Mouse (Mus musculus) intestine, postnatal 0 days (tissue): Measurements from ENCODE around the gene Igf2bp2. TPM values are rescaled to one million over a fixed set of nuclear protein-coding genes. Genes with fewer than 3 reads are reported as not detected.

Experiments used
- ATAC-seq: fragments of 200-750 bp; cut with Nextera tagmentation; 2 replicates; pipeline ENCODE4 v1.8.0; 2017; ENCODE audit warnings: mild to moderate bottlenecking, moderate TSS enrichment, moderate library complexity
- H3K27ac ChIP-seq: fragments of 300-500 bp; sonication (generic); 2 replicates; pipeline ENCODE4 v1.5.1; 2014; ENCODE audit warnings: mild to moderate bottlenecking, low read depth, low read length, moderate library complexity
- H3K27me3 ChIP-seq: fragments of 300-500 bp; sonication (generic); replicated peaks from 2 replicates; pipeline ENCODE4 v1.6.1; 2014; ENCODE audit warnings: low read length, mixed read lengths; ENCODE audit not compliant: control insufficient read depth, insufficient read depth
- H3K36me3 ChIP-seq: fragments of 300-500 bp; sonication (generic); 2 replicates; pipeline ENCODE4 v1.6.1; 2014; ENCODE audit warnings: mild to moderate bottlenecking, moderate library complexity; ENCODE audit not compliant: control insufficient read depth, insufficient read depth
- H3K4me1 ChIP-seq: fragments of 300-500 bp; sonication (generic); replicated peaks from 2 replicates; pipeline ENCODE4 v1.6.1; 2014; ENCODE audit warnings: antibody characterized with exemption, low read length, mixed read lengths; ENCODE audit not compliant: control insufficient read depth, insufficient read depth
- H3K4me2 ChIP-seq: fragments of 300-500 bp; sonication (generic); replicated peaks from 2 replicates; pipeline ENCODE4 v1.6.1; 2014; ENCODE audit warnings: low read depth, mild to moderate bottlenecking, moderate library complexity
- H3K4me3 ChIP-seq: fragments of 300-500 bp; sonication (generic); 2 replicates; pipeline ENCODE4 v1.5.1; 2014; ENCODE audit warnings: low read depth, low read length
- H3K9ac ChIP-seq: fragments of 300-500 bp; sonication (generic); 2 replicates; pipeline ENCODE4 v1.6.1; 2014; ENCODE audit warnings: mild to moderate bottlenecking, low read depth, low read length
- H3K9me3 ChIP-seq: fragments of 300-500 bp; sonication (generic); 2 replicates; pipeline ENCODE4 v1.6.1; 2016; ENCODE audit warnings: mixed run types; ENCODE audit not compliant: control insufficient read depth
- CTCF ChIP-seq: sonication (generic); IDR thresholded peaks from 2 replicates; pipeline ENCODE4 v1.5.1; 2016; ENCODE audit warnings: low read depth, mild to moderate bottlenecking, control low read depth, antibody characterized with exemption, moderate library complexity
- WGBS: fragments of 180-500 bp; shearing (Covaris S2); extraction: QIAGEN DNeasy Blood & Tissue Kit; methylation state at CpG from one replicate; pipeline ENCODE4 v1.1.7; 2014; 5-methylcytosine and 5-hydroxymethylcytosine counted together
- polyA plus RNA-seq: library from polyadenylated mRNA; unstranded; fragments of >200 nt; fragmentation: Nextera tagmentation; extraction: Ambion mirVana; gene quantifications from 2 replicates; pipeline ENCODE4 v1.2.1, GENCODE M21; 2015

Gene Igf2bp2
- polyA plus RNA-seq, 1 experiment from 2014 or later = 38.7 TPM

- no peaks in the 10 kb centered on the region; the same call in 1 of the 2 replicates for H3K36me3 ChIP-seq
- ATAC-seq = no peak
- H3K27me3 ChIP-seq = no peaks in the 10 kb centered on the region
- 96% methylated on average over 5 of the region's 5 CpGs for WGBS
- H3K9ac ChIP-seq = no peak overlapping the region
- no peak overlapping the region for H3K4me2 ChIP-seq
- no peak overlapping the region for H3K27ac ChIP-seq
- H3K4me3 ChIP-seq = no peak overlapping the region
- peak; percentile 49 for TF ChIP-seq CTCF
- H3K4me1 ChIP-seq = peaks cover 2% of the 10 kb centered on the region; the same call in 1 of the 2 replicates
- H3K9me3 ChIP-seq = no peaks in the 10 kb centered on the region
These were observed 35.3 kb downstream of the Igf2bp2 start for GRCm38 (mm10) chr16:22127806-22128205.

- Histone ChIP-seq H3K27ac (no peak overlapping the region), H3K9me3 (no peaks in the 10 kb centered on the region), H3K36me3 (no peaks in the 10 kb centered on the region; the same call in 1 of the 2 replicates), H3K4me3 (no peak overlapping the region), H3K27me3 (no peaks in the 10 kb centered on the region), H3K4me1 (peaks cover 2% of the 10 kb centered on the region; the same call in 1 of the 2 replicates), H3K4me2 (no peak overlapping the region), H3K9ac (no peak overlapping the region)
- no peak for TF ChIP-seq CTCF
- no peak for ATAC-seq
- WGBS = 95% methylated on average over 4 of the region's 4 CpGs
These were observed 36.2 kb downstream of the Igf2bp2 start for GRCm38 (mm10) chr16:22126936-22127335.

GRCm38 (mm10) chr16:22124325-22124918 lies 38.7 kb downstream of the Igf2bp2 start:
- 28% methylated on average over 7 of the region's 7 CpGs for WGBS
- Histone ChIP-seq H3K9ac (no peak overlapping the region), H3K27me3 (no peaks in the 10 kb centered on the region), H3K4me3 (no peak overlapping the region), H3K9me3 (no peaks in the 10 kb centered on the region), H3K36me3 (no peaks in the 10 kb centered on the region; the same call in 1 of the 2 replicates), H3K4me1 (no peaks in the 10 kb centered on the region; the same call in 1 of the 2 replicates), H3K27ac (no peak overlapping the region), H3K4me2 (no peak overlapping the region)
- TF ChIP-seq CTCF = no peak
- no peak for ATAC-seq

- H3K36me3 ChIP-seq = peaks cover 2% of the 10 kb centered on the region; the same call in 1 of the 2 replicates
- no peak overlapping the region for H3K9ac ChIP-seq
- peak; percentile 84 for TF ChIP-seq CTCF
- H3K9me3 ChIP-seq = no peaks in the 10 kb centered on the region
- WGBS = 25% methylated on average over 5 of the region's 5 CpGs
- no peak overlapping the region for H3K27ac ChIP-seq
- no peak for ATAC-seq
- no peak overlapping the region for H3K4me3 ChIP-seq
- no peak overlapping the region for H3K4me2 ChIP-seq
- H3K4me1 ChIP-seq = no peaks in the 10 kb centered on the region; the same call in 1 of the 2 replicates
- H3K27me3 ChIP-seq = no peaks in the 10 kb centered on the region
These were observed 39.4 kb downstream of the Igf2bp2 start for GRCm38 (mm10) chr16:22123658-22124057.

- Histone ChIP-seq H3K27ac (no peak overlapping the region), H3K4me3 (no peak overlapping the region), H3K4me2 (no peak overlapping the region), H3K36me3 (peaks cover 5% of the 10 kb centered on the region; the same call in 1 of the 2 replicates), H3K9ac (no peak overlapping the region), H3K9me3 (no peaks in the 10 kb centered on the region), H3K4me1 (no peaks in the 10 kb centered on the region; the same call in 1 of the 2 replicates), H3K27me3 (no peaks in the 10 kb centered on the region)
- TF ChIP-seq CTCF = no peak
- ATAC-seq = no peak
- WGBS = 85% methylated on average over 8 of the region's 8 CpGs
These were observed 42.0 kb downstream of the Igf2bp2 start for GRCm38 (mm10) chr16:22121109-22121508.

- 85% methylated on average over 15 of the region's 15 CpGs for WGBS
- no peaks in the 10 kb centered on the region for H3K27me3 ChIP-seq
- peaks cover 5% of the 10 kb centered on the region; the same call in 1 of the 2 replicates for H3K36me3 ChIP-seq
- no peak overlapping the region for H3K4me2 ChIP-seq
- no peak for TF ChIP-seq CTCF
- H3K9ac ChIP-seq = no peak overlapping the region
- no peak overlapping the region for H3K27ac ChIP-seq
- no peaks in the 10 kb centered on the region for H3K9me3 ChIP-seq
- no peak overlapping the region for H3K4me3 ChIP-seq
- no peaks in the 10 kb centered on the region; the same call in 1 of the 2 replicates for H3K4me1 ChIP-seq
- no peak for ATAC-seq
These were observed 43.6 kb downstream of the Igf2bp2 start for GRCm38 (mm10) chr16:22119524-22119923.
